Mouse (Mus musculus) forebrain, embryonic 11.5 days (tissue): ENCODE data around the gene Arrdc4. TPM values are rescaled to one million over a fixed set of nuclear protein-coding genes. Genes with fewer than 3 reads are reported as not detected.

Experiments
- ATAC-seq: fragments of 200-750 bp; cut with Nextera tagmentation; replicated peaks from 2 replicates; pipeline ENCODE4 v1.8.0; 2017; ENCODE audit warnings: moderate TSS enrichment; ENCODE audit not compliant: low FRiP score
- DNase-seq: peaks from one replicate; pipeline ENCODE4 v3.0.0-alpha.2; 2017; ENCODE audit warnings: low spot score
- H3K27ac ChIP-seq: fragments of 300-500 bp; sonication (generic); 2 replicates; pipeline ENCODE4 v1.5.1; 2014; ENCODE audit warnings: low read depth, low read length
- H3K27me3 ChIP-seq: fragments of 300-500 bp; sonication (generic); 2 replicates; pipeline ENCODE4 v1.6.1; 2014; ENCODE audit warnings: mild to moderate bottlenecking, low read length, mixed read lengths; ENCODE audit not compliant: control insufficient read depth, insufficient read depth
- H3K36me3 ChIP-seq: fragments of 300-500 bp; sonication (generic); 2 replicates; pipeline ENCODE4 v1.6.1; 2014; ENCODE audit warnings: mild to moderate bottlenecking, low read length, moderate library complexity, mixed read lengths; ENCODE audit not compliant: control insufficient read depth, insufficient read depth
- H3K4me1 ChIP-seq: fragments of 300-500 bp; sonication (generic); replicated peaks from 2 replicates; pipeline ENCODE4 v1.6.1; 2014; ENCODE audit warnings: low read length, mixed read lengths; ENCODE audit not compliant: control insufficient read depth, insufficient read depth
- H3K4me2 ChIP-seq: fragments of 300-500 bp; sonication (generic); 2 replicates; pipeline ENCODE4 v1.6.1; 2014; ENCODE audit warnings: low read depth, mild to moderate bottlenecking, low read length, moderate library complexity, mixed read lengths; ENCODE audit not compliant: severe bottlenecking
- H3K4me3 ChIP-seq: fragments of 300-500 bp; sonication (generic); 2 replicates; pipeline ENCODE4 v1.5.1; 2014; ENCODE audit warnings: low read depth, low read length
- H3K9ac ChIP-seq: fragments of 300-500 bp; sonication (generic); 2 replicates; pipeline ENCODE4 v1.6.1; 2014; ENCODE audit warnings: low read length
- H3K9me3 ChIP-seq: fragments of 300-500 bp; sonication (generic); 2 replicates; pipeline ENCODE4 v1.6.1; 2016; ENCODE audit warnings: low read length, mixed read lengths; ENCODE audit not compliant: control insufficient read depth
- WGBS: fragments of 180-500 bp; shearing (Covaris S2); extraction: QIAGEN DNeasy Blood & Tissue Kit; methylation state at CpG from one replicate; pipeline ENCODE4 v1.1.7; 2014; 5-methylcytosine and 5-hydroxymethylcytosine counted together
- polyA plus RNA-seq: library from polyadenylated mRNA; unstranded; fragments of >200 nt; fragmentation: Nextera tagmentation; extraction: Ambion mirVana; gene quantifications from 2 replicates; pipeline ENCODE4 v1.2.1, GENCODE M21; 2014

Arrdc4 gene
- polyA plus RNA-seq, 1 experiment from 2014 or later = 16.6 TPM

DNA sequence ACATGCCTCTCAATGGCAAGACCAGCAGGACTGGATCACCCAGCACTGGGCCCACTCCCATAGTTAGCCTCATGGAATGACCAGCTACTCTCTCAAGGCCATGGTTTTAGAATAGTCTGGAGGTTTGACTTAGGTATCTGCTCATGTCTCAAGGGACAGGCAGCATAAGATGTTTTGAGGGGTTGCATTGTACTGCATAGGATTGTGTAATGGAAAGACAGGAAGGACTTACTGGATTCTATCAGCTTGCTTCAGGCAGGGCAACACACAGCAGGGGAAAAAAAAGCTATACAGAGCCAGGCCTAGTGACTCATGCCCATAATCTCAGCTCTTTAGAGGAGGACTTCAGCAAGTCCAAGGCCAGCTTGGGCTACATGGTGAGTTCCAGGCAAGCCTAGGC lies 31.1 kb downstream of the Arrdc4 start:
- Histone ChIP-seq H3K4me3 (no peak overlapping the region), H3K27ac (no peak overlapping the region), H3K4me2 (no peak overlapping the region), H3K9me3 (no peaks in the 10 kb centered on the region), H3K27me3 (no peaks in the 10 kb centered on the region), H3K36me3 (no peaks in the 10 kb centered on the region), H3K4me1 (no peaks in the 10 kb centered on the region), H3K9ac (no peak overlapping the region)
- no peak for DNase-seq
- no peak for ATAC-seq

- Histone ChIP-seq H3K9ac (no peak overlapping the region), H3K36me3 (no peaks in the 10 kb centered on the region), H3K9me3 (no peaks in the 10 kb centered on the region), H3K4me2 (no peak overlapping the region), H3K4me1 (no peaks in the 10 kb centered on the region), H3K27me3 (no peaks in the 10 kb centered on the region), H3K4me3 (no peak overlapping the region), H3K27ac (no peak overlapping the region)
- WGBS = 50% methylated on average over 10 of the region's 10 CpGs
- ATAC-seq (no peak; the same call in 1 of the 2 replicates), DNase-seq (peak; percentile 58)
Measured at GRCm38 (mm10) chr7:68717498-68717897, 31.5 kb downstream of the Arrdc4 start.

- H3K9me3 ChIP-seq = no peaks in the 10 kb centered on the region
- no peak overlapping the region for H3K4me3 ChIP-seq
- no peak overlapping the region for H3K9ac ChIP-seq
- no peak overlapping the region for H3K27ac ChIP-seq
- H3K27me3 ChIP-seq = no peaks in the 10 kb centered on the region
- no peaks in the 10 kb centered on the region for H3K4me1 ChIP-seq
- no peak for DNase-seq
- H3K36me3 ChIP-seq = no peaks in the 10 kb centered on the region
- 80% methylated on average over 8 of the region's 8 CpGs for WGBS
- ATAC-seq = no peak
- H3K4me2 ChIP-seq = no peak overlapping the region
Measured at GRCm38 (mm10) chr7:68716926-68717325, 32.1 kb downstream of the Arrdc4 start.

GRCm38 (mm10) chr7:68712928-68713327 lies 36.1 kb downstream of the Arrdc4 start:
- WGBS = 90% methylated on average over 1 of the region's 1 CpGs
- Histone ChIP-seq H3K27me3 (no peaks in the 10 kb centered on the region), H3K9ac (no peak overlapping the region), H3K4me1 (no peaks in the 10 kb centered on the region), H3K4me3 (no peak overlapping the region), H3K36me3 (no peaks in the 10 kb centered on the region), H3K9me3 (no peaks in the 10 kb centered on the region), H3K27ac (no peak overlapping the region), H3K4me2 (no peak overlapping the region)
- no peak for ATAC-seq
- no peak for DNase-seq

DNA sequence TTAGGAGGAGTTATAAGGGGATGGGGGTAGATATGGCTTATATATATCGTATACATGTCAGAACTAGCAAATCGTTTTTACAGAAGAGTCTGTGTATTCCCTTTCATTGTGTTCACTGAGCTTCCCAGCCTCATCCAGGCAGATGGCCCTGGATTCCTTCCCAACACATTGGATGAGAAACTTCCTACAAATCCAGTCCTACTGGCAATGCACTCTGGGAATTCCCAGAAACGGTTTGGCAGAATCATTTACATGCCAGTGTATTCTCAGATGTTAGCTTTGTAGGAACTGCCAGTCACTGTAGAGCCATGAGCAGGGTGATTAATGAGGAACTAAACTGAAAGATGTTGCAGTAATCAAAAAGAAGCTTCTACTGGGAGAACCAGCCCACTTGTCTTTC lies 36.6 kb downstream of the Arrdc4 start:
- WGBS = 80% methylated on average over 3 of the region's 3 CpGs
- Histone ChIP-seq H3K27me3 (no peaks in the 10 kb centered on the region), H3K27ac (no peak overlapping the region), H3K4me3 (no peak overlapping the region), H3K4me2 (no peak overlapping the region), H3K4me1 (no peaks in the 10 kb centered on the region), H3K9ac (no peak overlapping the region), H3K9me3 (no peaks in the 10 kb centered on the region), H3K36me3 (no peaks in the 10 kb centered on the region)
- DNase-seq (no peak), ATAC-seq (no peak)

DNA sequence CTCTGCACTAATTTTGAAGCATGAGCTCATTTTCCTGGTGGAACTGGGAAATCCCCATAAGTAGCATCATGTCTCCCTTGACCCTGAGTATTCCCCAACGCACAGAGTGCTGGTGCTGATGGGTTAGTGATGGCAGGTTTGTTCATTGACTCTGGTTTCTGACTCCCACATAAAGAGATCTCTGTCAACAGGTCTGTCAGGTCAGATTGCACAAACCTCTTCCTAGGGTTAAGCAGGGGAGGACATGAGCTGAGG lies 39.8 kb downstream of the Arrdc4 start:
- WGBS = 94% methylated on average over 1 of the region's 1 CpGs
- no peak for ATAC-seq
- no peaks in the 10 kb centered on the region for H3K4me1 ChIP-seq

DNA sequence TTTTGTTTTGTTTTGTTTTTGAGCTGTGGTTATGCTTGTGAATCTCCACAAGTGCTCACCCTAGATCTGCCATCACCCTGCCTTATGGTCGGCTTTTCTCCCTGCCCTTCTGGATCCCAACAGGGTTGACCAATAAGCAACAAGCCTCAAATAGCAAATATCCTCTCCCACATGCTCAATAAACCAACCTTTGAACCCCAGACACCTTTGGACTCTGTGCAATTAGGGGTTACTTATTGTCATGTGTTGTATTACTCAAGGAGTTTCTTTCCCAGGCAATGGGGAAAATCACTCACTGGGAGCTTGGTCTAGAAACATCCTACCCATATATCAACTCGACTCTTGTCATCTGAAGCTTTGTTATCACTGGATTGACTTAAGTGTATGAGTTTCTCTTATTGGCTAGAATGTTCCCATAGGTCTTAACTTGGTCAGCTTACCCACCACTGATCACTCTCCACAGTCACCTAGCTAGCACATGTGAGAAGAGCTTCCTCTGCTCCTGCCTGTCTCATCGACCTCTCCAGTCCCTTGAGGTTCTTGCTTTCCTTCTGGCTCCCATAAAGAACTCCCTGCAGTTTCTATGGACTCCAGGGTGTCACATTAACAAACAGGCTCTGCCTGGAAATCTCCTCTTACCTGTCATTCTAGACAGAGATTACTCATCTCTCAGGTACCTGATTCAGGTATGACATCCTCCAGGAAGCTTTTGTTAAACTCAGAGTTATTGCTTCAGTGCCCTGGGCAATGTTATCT lies 40.3 kb downstream of the Arrdc4 start:
- no peaks in the 10 kb centered on the region for H3K9me3 ChIP-seq
- DNase-seq = no peak
- WGBS = 78% methylated on average over 3 of the region's 3 CpGs

More for the DNA sequence above, 39.8 kb downstream of the Arrdc4 start:
- no peak for DNase-seq
- no peaks in the 10 kb centered on the region for H3K9me3 ChIP-seq
- no peaks in the 10 kb centered on the region for H3K27me3 ChIP-seq
- no peak overlapping the region for H3K27ac ChIP-seq
- no peak overlapping the region for H3K4me2 ChIP-seq
- no peak overlapping the region for H3K4me3 ChIP-seq
- no peak overlapping the region for H3K9ac ChIP-seq
- H3K36me3 ChIP-seq = no peaks in the 10 kb centered on the region

DNA sequence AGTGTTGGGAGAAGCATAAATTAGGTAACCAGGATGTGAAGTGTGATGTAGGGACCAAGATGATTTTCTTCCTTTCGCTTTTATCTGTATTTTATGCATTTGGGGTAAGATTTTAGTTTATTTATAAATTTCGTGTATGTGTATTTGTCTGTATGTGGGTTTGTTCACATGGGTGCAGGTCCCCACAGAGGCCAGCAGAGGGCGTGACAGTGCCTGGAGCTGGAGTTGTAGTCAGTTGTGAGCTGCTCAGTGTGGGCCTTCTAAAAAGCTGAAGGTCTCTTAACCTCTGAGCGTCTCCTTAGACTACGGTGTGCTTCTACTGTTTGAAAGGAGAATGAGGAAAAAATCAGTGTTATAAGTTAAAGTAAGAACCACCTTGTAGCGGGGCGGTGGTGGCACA lies 43.9 kb downstream of the Arrdc4 start:
- Histone ChIP-seq H3K9ac (no peak overlapping the region), H3K9me3 (no peaks in the 10 kb centered on the region), H3K27ac (no peak overlapping the region), H3K36me3 (no peaks in the 10 kb centered on the region), H3K4me1 (no peaks in the 10 kb centered on the region), H3K4me2 (no peak overlapping the region), H3K27me3 (no peaks in the 10 kb centered on the region), H3K4me3 (no peak overlapping the region)
- no peak for DNase-seq
- ATAC-seq = no peak
- WGBS = 92% methylated on average over 7 of the region's 7 CpGs

More for the DNA sequence above, 40.3 kb downstream of the Arrdc4 start:
- Histone ChIP-seq H3K27ac (no peak overlapping the region), H3K27me3 (no peaks in the 10 kb centered on the region), H3K4me3 (no peak overlapping the region), H3K4me2 (no peak overlapping the region), H3K9ac (no peak overlapping the region), H3K36me3 (no peaks in the 10 kb centered on the region), H3K4me1 (no peaks in the 10 kb centered on the region)
- no peak for ATAC-seq

DNA sequence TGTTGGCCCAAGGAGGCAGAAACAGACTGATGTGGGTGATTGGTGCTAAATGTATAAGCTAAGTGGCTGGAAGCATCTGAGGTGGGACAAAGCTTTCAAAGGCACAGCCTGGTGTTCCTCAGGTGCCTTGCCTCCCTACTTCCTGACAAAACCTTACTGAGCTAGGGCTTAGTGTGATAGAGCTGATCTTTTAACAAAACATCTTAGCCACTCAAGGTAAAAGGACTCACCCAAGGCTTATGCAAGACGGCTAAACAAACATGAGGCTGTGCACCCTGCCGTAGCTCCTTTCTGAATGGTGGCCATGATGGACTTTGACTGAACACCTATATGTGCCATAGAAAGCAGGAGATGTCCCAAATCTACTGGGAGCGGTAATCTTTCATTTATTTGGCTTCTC lies 51.7 kb downstream of the Arrdc4 start:
- DNase-seq = no peak
- 93% methylated on average over 3 of the region's 3 CpGs for WGBS

More for the DNA sequence above, 51.7 kb downstream of the Arrdc4 start:
- Histone ChIP-seq H3K9me3 (no peaks in the 10 kb centered on the region), H3K4me2 (no peak overlapping the region), H3K36me3 (no peaks in the 10 kb centered on the region), H3K27me3 (no peaks in the 10 kb centered on the region), H3K9ac (no peak overlapping the region), H3K4me1 (no peaks in the 10 kb centered on the region), H3K27ac (no peak overlapping the region), H3K4me3 (no peak overlapping the region)
- ATAC-seq = no peak
